Mouse (Mus musculus): ENCODE data around the gene Cmas. TPM values are rescaled to one million over a fixed set of nuclear protein-coding genes. Genes with fewer than 3 reads are reported as not detected.

Cmas gene
- polyA plus RNA-seq, 1 experiment, result 144 TPM

GRCm38 (mm10) chr6:142720641-142721040, 35.8 kb upstream of the Cmas start:
- WGBS, result 59% methylated on average over 6 of the region's 6 CpGs
- Histone ChIP-seq H3K4me1 (ENCODE audit: control insufficient read depth, insufficient read depth, low read length) (no peaks in the 10 kb centered on the region), H3K4me3 (replicated peaks; ENCODE audit: control insufficient read depth, low read depth, low read length) (no peak overlapping the region), H3K27ac (ENCODE audit: control insufficient read depth, insufficient read depth, low read depth, low read length, poor library complexity) (no peak overlapping the region)
- TF ChIP-seq CTCF (IDR thresholded peaks at IDR 0.05; ENCODE audit: control insufficient read depth, insufficient read depth, low read length) (no peak), POLR2A (IDR thresholded peaks at IDR 0.05; ENCODE audit: borderline replicate concordance, control insufficient read depth, low read depth, low read length) (no peak)

DNA sequence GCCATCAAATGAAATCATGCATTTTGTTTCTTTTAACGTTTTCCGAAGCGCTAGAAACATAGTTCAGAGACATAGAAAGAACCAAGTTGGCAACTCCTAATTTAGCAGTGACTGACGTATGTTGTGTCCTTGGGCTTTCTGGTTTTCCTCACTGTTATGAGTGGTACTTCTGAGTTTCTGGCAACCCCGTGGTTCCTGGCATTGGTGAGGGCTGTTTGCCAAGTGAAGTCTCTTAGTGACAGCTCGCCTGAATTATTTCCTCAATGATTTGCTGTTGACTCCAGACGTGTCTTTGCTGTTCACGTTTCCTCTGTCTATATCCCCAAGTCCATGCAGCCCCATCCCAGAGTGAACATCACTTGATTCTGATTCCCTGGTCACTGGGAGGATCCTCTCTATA, 34.8 kb upstream of the Cmas start:
- 58% methylated on average over 8 of the region's 8 CpGs for WGBS
- no peak overlapping the region for H3K27ac ChIP-seq (ENCODE audit: control insufficient read depth, insufficient read depth, low read depth, low read length, poor library complexity)
- no peaks in the 10 kb centered on the region for H3K4me1 ChIP-seq (ENCODE audit: control insufficient read depth, insufficient read depth, low read length)
- TF ChIP-seq POLR2A (IDR thresholded peaks at IDR 0.05; ENCODE audit: borderline replicate concordance, control insufficient read depth, low read depth, low read length), result no peak
- no peak for TF ChIP-seq CTCF (IDR thresholded peaks at IDR 0.05; ENCODE audit: control insufficient read depth, insufficient read depth, low read length)
- no peak overlapping the region for H3K4me3 ChIP-seq (replicated peaks; ENCODE audit: control insufficient read depth, low read depth, low read length)

- TF ChIP-seq CTCF (IDR thresholded peaks at IDR 0.05; ENCODE audit: control insufficient read depth, insufficient read depth, low read length), result no peak
- no peak for TF ChIP-seq POLR2A (IDR thresholded peaks at IDR 0.05; ENCODE audit: borderline replicate concordance, control insufficient read depth, low read depth, low read length)
- Histone ChIP-seq H3K27ac (ENCODE audit: control insufficient read depth, insufficient read depth, low read depth, low read length, poor library complexity) (no peak overlapping the region), H3K4me1 (ENCODE audit: control insufficient read depth, insufficient read depth, low read length) (no peaks in the 10 kb centered on the region), H3K4me3 (replicated peaks; ENCODE audit: control insufficient read depth, low read depth, low read length) (no peak overlapping the region)
- 80% methylated on average over 4 of the region's 4 CpGs for WGBS
These were observed 30.5 kb upstream of the Cmas start for GRCm38 (mm10) chr6:142726032-142726431.

GRCm38 (mm10) chr6:142732567-142733290, 23.8 kb upstream of the Cmas start:
- no peak overlapping the region for H3K27ac ChIP-seq (ENCODE audit: control insufficient read depth, insufficient read depth, low read depth, low read length, poor library complexity)
- 79% methylated on average over 14 of the region's 14 CpGs for WGBS
- H3K4me3 ChIP-seq (replicated peaks; ENCODE audit: control insufficient read depth, low read depth, low read length), result no peak overlapping the region
- TF ChIP-seq CTCF (IDR thresholded peaks at IDR 0.05; ENCODE audit: control insufficient read depth, insufficient read depth, low read length) (no peak), POLR2A (IDR thresholded peaks at IDR 0.05; ENCODE audit: borderline replicate concordance, control insufficient read depth, low read depth, low read length) (no peak)
- H3K4me1 ChIP-seq (ENCODE audit: control insufficient read depth, insufficient read depth, low read length), result no peaks in the 10 kb centered on the region

- Histone ChIP-seq H3K27ac (ENCODE audit: control insufficient read depth, insufficient read depth, low read depth, low read length, poor library complexity) (no peak overlapping the region), H3K4me1 (ENCODE audit: control insufficient read depth, insufficient read depth, low read length) (no peaks in the 10 kb centered on the region), H3K4me3 (replicated peaks; ENCODE audit: control insufficient read depth, low read depth, low read length) (no peak overlapping the region)
- WGBS, result 49% methylated on average over 8 of the region's 8 CpGs
- TF ChIP-seq POLR2A (IDR thresholded peaks at IDR 0.05; ENCODE audit: borderline replicate concordance, control insufficient read depth, low read depth, low read length) (no peak), CTCF (IDR thresholded peaks at IDR 0.05; ENCODE audit: control insufficient read depth, insufficient read depth, low read length) (peak; percentile 31; the same call in 1 of the 2 replicates)
These were observed 21.0 kb upstream of the Cmas start for GRCm38 (mm10) chr6:142735302-142736005.

DNA sequence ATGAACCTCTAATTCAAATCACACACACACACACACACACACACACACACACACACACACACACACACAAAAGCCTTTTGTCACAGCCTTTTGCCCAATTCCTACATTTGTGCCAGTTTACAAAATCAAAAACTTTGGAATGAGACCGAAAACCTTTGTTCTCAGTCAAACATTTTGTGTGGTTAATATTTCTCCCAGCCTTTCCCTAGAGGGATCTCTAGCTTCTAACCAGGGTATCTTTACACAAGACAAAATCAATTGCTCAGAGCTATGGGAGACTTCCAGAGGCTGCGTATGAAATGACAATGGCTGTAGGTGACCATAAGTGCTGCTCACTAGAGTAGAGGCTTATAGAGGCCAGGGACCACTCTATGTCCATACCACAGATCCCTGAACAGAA, 18.3 kb upstream of the Cmas start:
- Histone ChIP-seq H3K4me1 (ENCODE audit: control insufficient read depth, insufficient read depth, low read length) (no peaks in the 10 kb centered on the region), H3K27ac (ENCODE audit: control insufficient read depth, insufficient read depth, low read depth, low read length, poor library complexity) (no peak overlapping the region), H3K4me3 (replicated peaks; ENCODE audit: control insufficient read depth, low read depth, low read length) (no peak overlapping the region)
- 88% methylated on average over 2 of the region's 2 CpGs for WGBS
- TF ChIP-seq CTCF (IDR thresholded peaks at IDR 0.05; ENCODE audit: control insufficient read depth, insufficient read depth, low read length) (no peak), POLR2A (IDR thresholded peaks at IDR 0.05; ENCODE audit: borderline replicate concordance, control insufficient read depth, low read depth, low read length) (no peak)

DNA sequence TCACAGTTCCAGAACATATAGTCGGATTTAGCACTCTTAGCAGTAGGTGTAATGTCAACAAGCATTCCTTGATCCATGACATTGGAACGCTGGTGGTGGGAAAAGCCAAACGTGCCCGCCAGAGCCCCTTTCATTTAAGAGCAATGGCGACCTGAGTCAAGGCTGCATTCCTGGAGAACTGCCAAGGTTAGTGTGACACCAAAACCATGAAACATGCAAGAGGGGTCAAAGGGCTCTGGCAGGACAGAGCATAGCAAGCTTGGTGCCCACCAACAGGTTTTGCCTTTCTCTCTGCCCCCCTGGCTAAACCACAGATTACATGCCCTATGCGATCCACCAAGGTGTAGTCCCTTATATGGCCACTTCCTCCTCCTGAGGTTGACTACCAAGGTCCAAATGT, 17.8 kb upstream of the Cmas start:
- TF ChIP-seq POLR2A (IDR thresholded peaks at IDR 0.05; ENCODE audit: borderline replicate concordance, control insufficient read depth, low read depth, low read length) (no peak), CTCF (IDR thresholded peaks at IDR 0.05; ENCODE audit: control insufficient read depth, insufficient read depth, low read length) (no peak)
- no peak overlapping the region for H3K27ac ChIP-seq (ENCODE audit: control insufficient read depth, insufficient read depth, low read depth, low read length, poor library complexity)
- WGBS, result 76% methylated on average over 6 of the region's 6 CpGs
- H3K4me1 ChIP-seq (ENCODE audit: control insufficient read depth, insufficient read depth, low read length), result no peaks in the 10 kb centered on the region
- H3K4me3 ChIP-seq (replicated peaks; ENCODE audit: control insufficient read depth, low read depth, low read length), result no peak overlapping the region

DNA sequence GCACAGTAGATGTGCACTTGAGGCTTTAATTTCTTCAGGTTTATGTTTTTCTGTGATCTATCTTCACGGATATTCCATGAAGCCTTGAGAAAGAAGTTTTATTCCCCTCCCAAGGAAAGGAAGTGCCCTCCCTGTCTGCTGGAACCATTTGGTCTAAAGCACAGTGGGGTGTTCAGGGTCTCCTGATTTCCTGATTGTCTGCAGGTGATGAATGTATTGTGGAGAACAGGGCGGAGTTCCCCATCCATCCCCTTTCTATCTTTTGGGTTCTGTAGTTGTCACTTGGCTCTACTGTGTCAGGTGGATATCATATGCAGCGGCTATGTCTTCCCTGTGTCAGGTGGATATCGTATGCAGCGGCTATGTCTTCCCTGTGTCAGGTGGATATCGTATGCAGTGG, 14.7 kb upstream of the Cmas start:
- TF ChIP-seq POLR2A (IDR thresholded peaks at IDR 0.05; ENCODE audit: borderline replicate concordance, control insufficient read depth, low read depth, low read length) (no peak), CTCF (IDR thresholded peaks at IDR 0.05; ENCODE audit: control insufficient read depth, insufficient read depth, low read length) (no peak)
- Histone ChIP-seq H3K4me3 (replicated peaks; ENCODE audit: control insufficient read depth, low read depth, low read length) (no peak overlapping the region), H3K4me1 (ENCODE audit: control insufficient read depth, insufficient read depth, low read length) (peaks cover 1% of the 10 kb centered on the region; the same call in 1 of the 2 replicates), H3K27ac (ENCODE audit: control insufficient read depth, insufficient read depth, low read depth, low read length, poor library complexity) (no peak overlapping the region)
- 85% methylated on average over 6 of the region's 6 CpGs for WGBS

Measured in bone marrow, adult 2 months (tissue).